Mouse (Mus musculus) right cerebral cortex, adult 2 months (tissue): Measurements from ENCODE around the gene Acbd5.
"Not testable (repeated sequence)": the region's sequence is repeated elsewhere in the genome, so short reads cannot be mapped to it uniquely, and the experiment has no call there.

Source experiments
- DNase-seq, 2 experiments: peaks; one replicate each; pipeline ENCODE4 v3.0.0; 2021 to 2022; ENCODE audit warnings: low spot score in 2 of 2

Gene Acbd5

DNA sequence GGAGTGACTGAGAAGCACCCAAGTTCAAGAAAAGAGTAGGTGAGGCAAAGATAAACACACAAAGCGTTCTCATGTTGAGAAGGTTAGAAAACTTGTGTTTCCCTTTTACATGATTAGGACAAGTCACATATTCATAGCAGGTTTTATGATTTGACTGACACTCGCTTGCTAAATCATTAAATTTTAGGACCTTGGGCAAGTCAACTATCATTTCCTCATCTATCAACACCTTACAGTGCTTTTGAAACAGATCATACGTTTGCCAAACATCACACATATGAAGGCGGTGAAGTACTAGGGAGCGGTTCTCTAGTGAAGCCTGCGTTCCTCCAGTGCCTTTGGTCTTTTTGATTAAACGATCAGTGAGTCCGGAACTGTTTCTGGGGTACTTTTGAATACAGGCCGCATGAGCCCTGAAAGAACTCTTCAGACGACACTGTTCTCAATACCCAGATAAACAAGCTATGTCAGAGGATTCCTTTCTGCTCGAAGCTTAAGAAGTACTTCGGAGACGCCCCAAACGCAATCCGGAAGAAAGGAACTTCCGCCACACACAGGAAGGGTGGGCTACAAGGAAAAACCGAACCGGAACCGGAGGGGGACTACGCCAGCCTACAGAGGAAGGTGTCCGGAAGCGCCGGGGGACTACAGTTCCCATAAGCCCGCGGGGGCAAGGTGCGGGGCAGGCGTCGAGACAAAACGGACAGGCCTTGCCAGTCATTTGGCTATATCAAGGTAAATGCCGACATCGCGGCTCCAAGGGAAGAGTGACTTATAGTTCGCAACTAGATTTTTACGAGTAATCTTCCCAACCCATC, at the start of gene Acbd5:
Gene Acbd5, plus strand, starts transcription at position 616 of the 818 bp plus-strand sequence.
- DNase-seq: peak; percentile 94 to 96

DNA sequence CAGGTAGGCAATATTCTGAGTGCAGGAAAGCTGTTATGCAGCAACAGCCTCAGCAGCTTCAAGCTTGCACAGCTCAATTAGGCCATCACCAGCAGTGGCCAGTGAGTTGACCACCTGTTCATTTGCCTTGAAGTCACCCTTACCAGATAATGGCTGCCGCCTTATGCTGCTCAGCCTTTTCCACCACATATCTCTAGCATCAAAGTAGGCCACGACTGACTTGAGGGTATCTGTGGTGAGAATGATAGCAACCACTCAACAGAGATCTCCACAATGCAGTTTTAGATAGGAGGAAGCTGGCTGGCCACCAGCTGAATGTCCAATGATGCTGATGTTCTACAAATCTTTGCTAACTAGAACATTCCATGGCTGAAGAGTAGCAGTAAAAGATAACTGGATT, 48.8 kb upstream of the Acbd5 start:
- DNase-seq: no peak

DNA sequence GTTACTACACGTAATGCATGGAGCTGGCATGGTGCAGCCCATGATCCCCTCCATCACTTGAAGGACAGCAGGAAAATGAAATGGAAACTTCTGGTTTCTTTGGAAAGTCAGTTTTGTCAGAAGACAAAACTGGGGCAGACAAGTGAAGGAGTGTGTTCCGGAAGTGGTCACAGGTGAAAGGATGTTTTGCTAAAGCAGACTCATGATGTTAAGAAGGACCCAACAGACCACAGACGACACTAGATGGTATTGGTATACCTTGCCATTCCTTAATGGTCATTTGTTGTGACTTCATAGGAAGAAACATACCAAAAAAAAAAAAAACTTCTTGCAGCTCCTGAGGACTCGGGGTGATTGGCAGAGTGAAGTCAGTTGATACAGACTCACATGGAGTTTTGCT, 46.6 kb upstream of the Acbd5 start:
- DNase-seq: no peak

DNA sequence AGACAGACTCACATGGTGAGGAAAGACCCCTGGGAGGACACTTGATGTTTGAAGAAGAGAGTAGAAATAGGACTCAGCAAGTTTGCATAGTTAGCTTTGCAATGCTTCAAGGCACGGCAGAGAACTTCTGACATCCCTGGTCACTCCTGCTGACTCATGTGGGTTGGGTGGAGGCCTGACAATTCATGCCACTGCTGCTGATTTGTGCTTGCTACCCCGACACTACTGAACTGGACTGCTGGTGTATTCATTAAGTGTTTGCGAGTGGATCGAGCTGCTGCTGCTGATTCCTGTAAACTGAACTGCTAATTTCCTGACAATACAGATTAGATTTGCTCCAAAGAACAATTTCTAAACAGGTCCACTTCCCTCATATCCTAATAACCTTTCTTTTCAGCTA, 46.2 kb upstream of the Acbd5 start:
- no peak for DNase-seq

DNA sequence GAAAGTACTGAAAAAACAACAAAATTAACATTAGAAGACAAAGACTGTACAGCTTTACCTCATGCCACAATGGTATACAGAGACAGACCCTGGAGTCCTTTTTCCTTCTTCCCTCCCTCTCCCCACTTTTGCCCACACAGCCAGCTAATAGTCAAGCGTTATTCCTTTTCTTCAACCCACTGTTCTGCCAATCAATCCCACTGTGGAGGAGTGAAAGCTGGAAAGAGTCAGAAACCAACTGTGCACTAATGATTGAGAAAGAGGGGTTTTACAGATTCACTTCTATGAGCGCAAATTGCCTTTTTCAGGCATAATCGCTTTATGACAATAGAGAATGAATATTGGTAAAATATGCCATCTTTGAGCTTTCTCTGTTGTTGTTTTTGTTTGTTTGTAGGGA, 44.9 kb upstream of the Acbd5 start:
- DNase-seq: no peak

DNA sequence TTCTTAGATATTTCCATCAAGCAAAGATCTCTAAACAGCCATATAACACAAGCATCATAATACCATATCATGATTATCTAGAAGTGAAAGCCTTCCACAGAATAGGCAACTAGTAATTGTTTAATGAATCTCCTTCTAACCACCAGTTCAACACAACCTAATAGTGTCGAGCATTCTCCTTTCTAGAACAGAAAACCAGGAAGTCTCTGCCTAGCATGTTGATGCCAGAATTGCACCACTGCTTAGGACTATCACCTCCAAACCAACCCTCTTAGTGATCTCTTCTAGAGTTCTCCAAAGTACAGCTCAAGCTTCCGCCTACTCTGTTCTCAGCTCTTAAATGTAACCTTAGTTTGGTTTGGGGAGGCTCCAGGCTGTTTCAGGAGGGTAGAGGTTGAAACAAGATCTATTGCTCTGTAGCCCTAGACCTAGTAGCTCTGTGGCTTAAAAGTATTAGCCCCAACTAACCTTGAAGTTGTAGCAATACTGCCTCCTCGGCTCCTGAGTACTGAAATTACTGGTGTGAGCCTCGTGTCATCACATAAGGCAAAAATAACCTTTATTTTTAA, 44.2 kb upstream of the Acbd5 start:
- DNase-seq: no peak

DNA sequence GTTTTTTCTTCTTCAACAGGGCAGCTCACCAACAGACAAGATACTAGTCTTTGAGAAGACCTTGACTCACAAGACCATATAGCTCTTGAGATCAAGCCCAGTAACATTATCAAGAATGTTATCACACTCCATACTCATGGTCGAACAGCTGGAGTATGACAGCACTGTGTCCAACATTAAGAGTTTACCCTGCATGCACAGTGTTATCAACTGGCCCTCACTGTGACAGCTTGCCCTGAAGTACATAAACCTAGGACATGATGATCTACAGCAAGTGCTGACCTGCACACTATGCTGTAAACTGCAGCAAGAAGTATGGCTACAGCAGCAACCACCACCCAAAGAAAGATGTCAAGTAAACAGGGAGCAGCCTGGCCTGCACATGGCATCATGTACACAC, 41.6 kb upstream of the Acbd5 start:
- no peak for DNase-seq

DNA sequence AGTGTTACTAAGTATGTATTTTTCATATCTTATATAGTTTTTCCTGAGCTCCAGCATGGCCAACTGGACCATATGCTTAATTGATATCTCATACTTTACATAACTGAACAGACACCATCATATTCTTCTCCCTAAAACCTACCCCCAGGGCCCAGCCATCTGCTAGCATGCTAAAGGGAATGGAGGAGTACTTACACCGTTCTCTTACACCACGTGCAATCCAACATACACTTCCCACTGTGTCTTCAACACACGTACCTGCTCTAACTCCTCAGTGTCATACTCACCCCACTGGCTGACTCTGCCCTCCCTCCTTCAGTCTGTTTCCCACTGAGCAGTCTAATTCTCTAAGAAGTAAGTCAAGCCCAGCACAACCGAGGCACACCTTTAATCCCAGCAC, 39.1 kb upstream of the Acbd5 start:
- no peak for DNase-seq

DNA sequence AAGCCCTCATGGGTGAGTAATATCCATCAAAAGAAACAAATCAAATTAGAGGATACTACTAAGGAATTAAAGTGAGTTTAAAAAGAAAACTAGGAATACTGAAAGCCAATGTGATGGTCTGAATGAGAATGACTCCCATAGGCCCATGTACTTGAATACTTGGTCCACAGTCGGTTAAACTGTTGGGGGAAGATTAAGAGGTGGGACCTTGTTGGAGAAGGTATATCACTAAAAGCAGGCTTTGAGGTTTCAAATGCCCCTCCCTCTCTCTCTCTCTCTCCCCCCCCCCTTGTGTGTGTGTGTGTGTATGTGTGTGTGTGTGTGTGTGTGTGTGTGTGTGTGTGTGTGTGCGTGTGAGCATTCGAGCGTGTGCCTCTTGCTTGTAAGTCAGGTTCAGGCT, 37.3 kb upstream of the Acbd5 start:
- DNase-seq: no peak

DNA sequence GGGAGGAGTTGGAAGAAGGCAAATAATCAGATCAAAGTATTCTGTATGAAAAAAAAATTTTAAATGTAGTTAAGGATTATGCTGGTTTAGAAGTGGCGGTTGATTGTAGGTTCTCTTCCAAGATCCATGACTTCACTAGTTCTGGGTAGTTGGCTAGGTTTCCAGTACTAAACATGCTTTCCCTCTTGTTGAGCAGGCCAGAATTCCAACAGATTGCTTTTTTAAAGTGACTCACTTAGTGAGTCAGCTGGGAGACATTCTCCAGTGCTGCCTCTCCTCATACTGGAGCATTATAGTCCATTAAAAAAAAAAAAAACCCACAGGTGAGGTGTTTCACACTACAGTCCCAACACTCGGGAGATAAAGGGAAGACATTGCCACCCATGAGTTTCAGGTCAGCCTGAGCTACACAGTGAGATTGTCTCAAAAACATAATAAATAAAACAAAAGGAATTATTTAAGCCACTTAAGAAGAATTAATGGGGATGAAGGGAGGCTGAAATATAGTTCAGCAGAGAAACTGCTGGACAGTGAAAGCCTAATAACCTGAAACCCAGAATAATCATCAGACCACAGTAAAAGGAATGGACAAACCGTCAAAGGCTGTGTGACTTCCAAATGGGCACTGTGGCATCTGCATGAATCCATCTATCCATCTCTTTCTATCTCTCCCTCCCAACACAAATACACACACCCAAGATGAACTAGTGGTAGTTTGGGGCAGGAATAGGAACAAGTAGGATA, 33.1 kb upstream of the Acbd5 start:
- DNase-seq: no peak

DNA sequence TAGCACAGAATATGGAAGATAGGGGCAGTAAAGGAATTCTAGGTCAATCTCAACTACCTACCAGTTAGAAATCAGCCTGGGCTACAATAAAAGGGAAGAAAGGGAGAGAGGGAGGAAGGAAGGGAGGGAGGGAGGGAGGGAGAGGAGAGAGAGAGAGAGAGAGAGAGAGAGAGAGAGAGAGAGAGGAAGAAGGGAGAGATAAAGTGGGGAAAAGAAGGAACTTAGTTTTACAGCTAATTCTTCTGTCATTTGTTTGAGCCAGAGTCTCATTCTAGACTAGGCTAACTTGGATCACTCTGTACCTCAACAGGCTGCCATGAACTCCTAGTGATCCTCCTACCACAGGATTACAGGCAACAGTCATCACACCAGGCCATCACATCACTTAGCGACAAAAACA, 32.5 kb upstream of the Acbd5 start:
- no peak for DNase-seq

DNA sequence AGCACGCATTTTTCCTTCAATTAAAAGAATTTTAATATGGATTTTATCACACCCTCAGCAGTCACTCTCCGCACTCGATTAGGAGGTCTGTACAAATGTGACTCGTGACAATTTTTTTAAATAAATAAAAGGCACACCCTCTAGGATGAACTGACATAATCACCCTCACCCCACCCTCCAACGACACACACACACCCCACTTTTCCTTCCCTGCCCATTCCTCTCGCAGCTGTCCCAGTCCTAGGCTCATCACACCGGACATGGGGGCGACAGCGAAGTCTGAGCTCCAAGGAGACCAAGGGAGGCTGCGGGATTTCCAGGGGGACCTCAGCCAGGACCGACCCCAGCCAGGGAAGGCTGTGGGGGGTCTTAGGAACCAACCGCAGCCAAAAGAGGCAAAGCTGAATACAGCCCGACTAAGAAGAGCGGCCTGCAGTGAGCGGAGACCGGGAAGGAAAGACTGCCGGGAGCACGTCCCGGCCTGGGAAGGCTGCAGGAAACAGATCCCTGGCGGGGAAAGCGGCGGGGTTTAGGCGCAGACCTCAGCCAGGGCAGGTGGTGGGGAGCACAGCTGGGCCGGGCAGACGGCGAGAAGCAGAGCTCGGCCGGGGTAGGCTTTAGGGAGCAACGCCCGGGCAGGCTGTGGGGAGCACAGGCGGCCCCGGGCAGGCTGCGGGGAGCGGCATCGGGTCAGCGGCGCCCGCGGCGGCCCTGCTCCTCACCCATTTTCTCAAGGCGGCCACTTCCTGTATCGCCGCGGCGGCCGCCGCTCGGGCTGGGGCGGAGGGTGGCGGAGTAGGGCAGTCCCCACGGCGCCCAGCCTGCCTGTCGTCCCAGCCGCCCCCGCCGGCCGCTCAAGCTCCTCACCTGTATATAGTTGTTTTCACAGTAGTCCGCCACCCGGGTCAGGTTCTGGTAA, 28.6 kb upstream of the Acbd5 start:
- peak; percentile 26 to 40 for DNase-seq

DNA sequence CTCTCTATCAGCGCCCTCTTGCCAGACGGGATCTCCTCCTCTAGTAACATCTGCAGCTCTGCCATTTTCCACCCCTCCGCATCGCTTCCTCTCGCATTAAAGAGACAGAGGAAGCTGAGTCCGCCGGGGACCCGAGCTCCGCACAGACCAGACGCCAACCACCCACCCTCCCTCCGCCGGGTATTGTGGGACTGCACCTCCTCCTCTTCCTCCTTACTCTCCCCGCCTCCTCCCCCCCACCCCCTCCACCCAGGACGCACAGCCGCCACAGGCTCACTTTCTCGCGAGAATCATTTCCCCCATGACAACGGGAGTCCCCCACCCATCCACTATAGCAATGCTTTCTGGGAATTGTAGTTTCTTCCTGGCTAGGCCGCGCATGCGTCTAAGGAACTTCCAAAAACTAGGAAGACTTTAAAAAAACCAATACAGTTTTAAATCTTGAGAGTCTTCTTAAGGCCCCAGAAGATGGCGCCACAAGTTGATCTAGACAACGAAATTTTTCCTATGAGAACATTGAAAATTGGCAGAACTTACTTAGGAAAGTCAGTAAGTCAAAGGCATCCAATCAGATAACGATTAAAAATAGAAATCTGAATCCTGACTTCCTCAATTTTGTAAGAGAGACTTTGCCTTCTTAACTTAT, 27.8 kb upstream of the Acbd5 start, which contains the start of gene Abi1:
Gene Abi1, minus strand, starts transcription at position 241 of the 646 bp plus-strand sequence.
- peak; percentile 92 to 94 for DNase-seq

DNA sequence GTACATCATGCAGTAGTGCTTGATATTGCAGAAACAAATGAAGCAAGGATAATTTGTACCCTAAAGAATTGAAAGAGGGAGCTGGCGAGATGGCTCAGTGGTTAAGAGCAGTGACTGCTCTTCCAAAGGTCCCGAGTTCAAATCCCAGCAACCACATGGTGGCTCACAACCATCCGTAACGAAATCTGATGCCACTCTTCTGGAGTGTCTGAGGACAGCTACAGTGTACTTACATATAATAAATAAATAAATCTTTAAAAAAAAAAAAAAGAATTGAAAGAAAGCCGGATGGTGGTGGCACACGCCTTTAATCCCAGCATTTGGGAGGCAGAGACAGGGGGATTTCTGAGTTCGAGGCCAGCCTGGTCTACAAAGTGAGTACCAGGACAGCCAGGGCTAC, 27.3 kb upstream of the Acbd5 start:
- DNase-seq: not testable (repeated sequence)

DNA sequence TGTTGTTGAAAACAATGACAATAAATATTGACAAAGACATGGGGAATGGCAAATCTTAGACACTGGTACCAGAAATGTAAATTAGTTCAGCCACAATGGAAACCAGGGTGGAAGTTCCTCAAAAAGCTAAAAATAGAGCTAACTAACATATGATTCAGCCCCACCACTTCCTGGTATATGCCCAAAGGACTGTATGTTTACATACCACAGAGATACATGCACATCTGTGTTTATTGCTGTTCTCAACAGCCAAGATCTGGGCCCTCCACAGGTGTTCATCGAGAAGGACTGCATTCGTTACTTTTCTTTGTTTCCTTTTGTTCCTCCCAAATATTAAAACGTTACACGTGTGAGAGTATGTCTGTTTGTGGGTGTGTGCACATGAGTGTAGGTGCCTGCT, 26.5 kb upstream of the Acbd5 start:
- DNase-seq: no peak

DNA sequence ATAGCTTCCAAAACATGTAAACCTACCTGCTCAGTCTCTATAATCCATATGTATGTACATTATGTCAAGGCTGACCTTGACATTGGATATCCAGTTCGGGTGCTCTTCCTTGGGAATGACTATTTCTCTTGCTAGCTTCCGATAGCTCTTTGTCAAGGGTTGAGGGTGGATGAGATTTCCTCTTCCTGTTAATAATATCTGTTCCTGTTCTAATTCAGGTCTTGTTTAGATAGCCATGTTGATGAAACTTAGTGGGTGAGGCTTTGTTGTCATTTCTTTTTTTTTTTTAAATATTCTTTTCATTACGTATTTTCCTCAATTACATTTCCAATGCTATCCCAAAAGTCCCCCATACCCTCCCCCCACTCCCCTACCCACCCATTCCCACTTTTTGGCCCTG, 25.8 kb upstream of the Acbd5 start:
- no peak for DNase-seq

DNA sequence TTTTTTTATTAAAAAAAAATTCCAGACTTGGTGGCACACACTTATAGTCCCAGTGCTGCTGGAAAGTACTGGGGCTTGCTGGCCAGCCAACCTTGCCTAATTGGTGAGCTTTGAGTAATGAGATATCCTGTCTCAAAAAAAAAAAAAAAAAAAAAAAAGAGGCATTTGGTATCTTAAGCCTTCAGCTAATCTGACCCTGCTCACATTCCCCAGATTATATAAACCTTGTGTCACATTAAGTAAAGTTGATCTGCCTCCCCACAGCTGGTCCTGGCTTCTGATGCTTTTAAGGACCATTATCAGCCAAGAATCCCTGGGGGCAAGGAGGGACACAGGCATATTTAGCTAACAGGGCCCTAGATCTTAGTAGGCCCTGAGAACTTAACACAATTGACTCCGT, 22.3 kb upstream of the Acbd5 start:
- DNase-seq: no peak

DNA sequence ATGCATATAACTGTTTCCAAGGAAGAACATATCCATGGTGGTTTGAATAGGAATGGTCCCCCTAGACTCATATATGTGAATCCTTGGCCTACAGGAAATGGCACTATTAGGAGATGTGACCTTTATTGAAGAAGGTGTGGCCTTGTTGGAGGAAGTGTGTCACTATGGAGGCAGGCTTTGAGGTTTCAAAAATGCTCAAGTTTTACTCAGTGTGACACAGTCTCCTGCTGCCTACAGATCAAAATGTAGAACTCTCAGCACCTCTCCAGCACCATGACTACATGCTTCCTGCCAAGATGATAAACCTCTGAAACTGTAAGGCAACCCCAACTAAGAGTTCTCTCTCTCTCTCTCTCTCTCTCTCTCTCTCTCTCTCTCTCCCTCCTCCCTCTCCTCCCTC, 20.0 kb upstream of the Acbd5 start:
- DNase-seq: no peak

DNA sequence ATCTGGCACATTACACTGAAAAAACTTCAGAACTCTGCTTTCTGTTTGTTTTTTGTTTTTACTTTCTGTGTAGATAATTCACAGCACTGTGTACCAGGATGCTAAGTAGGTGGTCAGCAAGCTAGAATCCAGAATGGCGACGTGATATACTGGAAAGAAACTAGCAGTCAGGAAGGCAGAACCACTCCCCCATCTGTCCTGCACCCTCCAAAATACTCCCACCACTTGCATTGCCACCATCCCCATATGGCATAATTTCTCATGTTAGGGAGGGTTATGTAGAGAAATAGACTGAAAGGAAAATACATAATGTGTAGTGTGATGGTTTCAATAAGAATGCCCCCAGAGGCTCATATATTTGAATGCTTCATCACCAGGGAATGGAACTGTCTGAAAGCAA, 16.1 kb upstream of the Acbd5 start:
- peak in 1 of 2 experiments; percentile 17 for DNase-seq

DNA sequence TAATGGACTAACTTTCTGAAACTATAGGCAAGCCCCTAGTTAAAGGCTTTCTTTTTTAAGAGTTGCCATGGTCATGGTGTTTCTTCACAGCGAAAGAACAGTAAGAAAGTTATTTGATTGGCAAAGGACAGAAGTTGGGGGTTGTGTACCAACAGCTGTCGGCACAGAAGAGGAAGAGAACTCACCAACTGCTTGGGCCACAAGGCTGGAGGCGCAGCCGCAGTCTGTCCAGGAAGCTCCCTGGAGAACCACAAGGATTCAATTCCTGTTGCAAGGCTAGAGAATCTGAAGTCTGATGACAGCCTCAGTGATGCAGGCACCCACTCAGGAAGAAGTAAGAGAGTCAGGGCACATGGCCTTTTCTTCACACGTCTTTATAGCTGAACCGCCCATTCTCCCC, 15.4 kb upstream of the Acbd5 start:
- no peak for DNase-seq

DNA sequence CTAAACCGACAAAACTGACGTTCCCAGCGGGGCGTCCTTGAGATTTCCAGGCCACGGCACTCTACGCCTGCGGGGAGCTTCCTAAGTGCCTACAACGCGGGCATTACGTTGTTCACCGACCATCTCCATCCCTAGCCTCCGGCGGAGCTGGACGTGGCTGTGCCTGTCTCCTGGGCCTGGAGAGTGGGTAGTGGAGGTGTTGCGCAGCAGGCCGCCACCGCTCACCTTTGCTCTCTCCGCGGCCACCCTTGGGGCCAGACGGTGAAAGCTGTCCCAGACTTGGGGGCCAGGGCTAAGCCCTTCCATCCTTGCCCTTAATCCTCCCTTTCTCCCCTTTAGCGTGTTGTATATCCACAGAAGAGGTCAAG, 387 bp downstream of the Acbd5 start:
- DNase-seq: no peak
